Mouse (Mus musculus) hindbrain, embryonic 12.5 days (tissue): ENCODE measurements at regions not wholly inside any gene's neighbourhood (a gene's known extent, or its start where the extent isn't known, plus 50 kb on each side); places are given as distances from the start of the nearest gene placed in this dataset.

Experiments
- ATAC-seq: fragments of 200-750 bp; cut with Nextera tagmentation; 2 replicates; pipeline ENCODE4 v1.8.0; 2017; ENCODE audit warnings: moderate TSS enrichment; ENCODE audit not compliant: low FRiP score
- H3K27ac ChIP-seq: fragments of 300-500 bp; sonication (generic); 2 replicates; pipeline ENCODE4 v1.5.1; 2016; ENCODE audit warnings: mild to moderate bottlenecking
- H3K27me3 ChIP-seq: fragments of 300-500 bp; sonication (generic); 2 replicates; pipeline ENCODE4 v1.6.1; 2016; ENCODE audit warnings: mild to moderate bottlenecking
- H3K36me3 ChIP-seq: fragments of 300-500 bp; sonication (generic); 2 replicates; pipeline ENCODE4 v1.6.1; 2016; ENCODE audit warnings: mild to moderate bottlenecking
- H3K4me1 ChIP-seq: fragments of 300-500 bp; sonication (generic); 2 replicates; pipeline ENCODE4 v1.6.1; 2016
- H3K4me2 ChIP-seq: fragments of 300-500 bp; sonication (generic); replicated peaks from 2 replicates; pipeline ENCODE4 v1.6.1; 2016; ENCODE audit warnings: mild to moderate bottlenecking
- H3K4me3 ChIP-seq: fragments of 300-500 bp; sonication (generic); 2 replicates; pipeline ENCODE4 v1.5.1; 2016; ENCODE audit warnings: mild to moderate bottlenecking
- H3K9ac ChIP-seq: fragments of 300-500 bp; sonication (generic); 2 replicates; pipeline ENCODE4 v1.6.1; 2016; ENCODE audit warnings: mild to moderate bottlenecking, moderate library complexity
- H3K9me3 ChIP-seq: fragments of 300-500 bp; sonication (generic); replicated peaks from 2 replicates; pipeline ENCODE4 v1.6.1; 2016; ENCODE audit warnings: mild to moderate bottlenecking
- WGBS: fragments of 180-500 bp; shearing (Covaris S2); methylation state at CpG from one replicate; pipeline ENCODE4 v1.1.7; 2016; 5-methylcytosine and 5-hydroxymethylcytosine counted together

GRCm38 (mm10) chr10:126070984-126071713, 105.2 kb downstream of the Lrig3 start:
- no peaks in the 10 kb centered on the region for H3K27me3 ChIP-seq
- peak overlapping the region; percentile 37; the same call in 1 of the 2 replicates for H3K27ac ChIP-seq
- peak; percentile 87 for ATAC-seq
- H3K9me3 ChIP-seq = no peaks in the 10 kb centered on the region; the same call in 1 of the 2 replicates
- no peak overlapping the region for H3K9ac ChIP-seq
- no peak overlapping the region for H3K4me3 ChIP-seq
- no peak overlapping the region for H3K4me2 ChIP-seq
- 41% methylated on average over 8 of the region's 8 CpGs for WGBS
- H3K4me1 ChIP-seq = peaks cover 12% of the 10 kb centered on the region
- H3K36me3 ChIP-seq = no peaks in the 10 kb centered on the region

GRCm38 (mm10) chr10:126071714-126072057, 105.7 kb downstream of the Lrig3 start:
- H3K27me3 ChIP-seq = no peaks in the 10 kb centered on the region
- no peak overlapping the region for H3K4me3 ChIP-seq
- no peak overlapping the region for H3K9ac ChIP-seq
- H3K9me3 ChIP-seq = no peaks in the 10 kb centered on the region; the same call in 1 of the 2 replicates
- no peaks in the 10 kb centered on the region for H3K36me3 ChIP-seq
- H3K27ac ChIP-seq = no peak overlapping the region
- 55% methylated on average over 3 of the region's 3 CpGs for WGBS
- H3K4me2 ChIP-seq = no peak overlapping the region
- peaks cover 12% of the 10 kb centered on the region for H3K4me1 ChIP-seq
- peak; percentile 64 for ATAC-seq

- Histone ChIP-seq H3K4me3 (no peak overlapping the region), H3K9ac (no peak overlapping the region), H3K27ac (no peak overlapping the region), H3K27me3 (no peaks in the 10 kb centered on the region), H3K4me1 (no peaks in the 10 kb centered on the region), H3K36me3 (no peaks in the 10 kb centered on the region), H3K4me2 (no peak overlapping the region), H3K9me3 (no peaks in the 10 kb centered on the region)
- no peak for ATAC-seq
- 85% methylated on average over 1 of the region's 1 CpGs for WGBS
Measured at GRCm38 (mm10) chr10:126077313-126077966, 111.5 kb downstream of the Lrig3 start.

- WGBS = 55% methylated on average over 11 of the region's 11 CpGs
- Histone ChIP-seq H3K27me3 (no peaks in the 10 kb centered on the region), H3K36me3 (no peaks in the 10 kb centered on the region), H3K4me3 (no peak overlapping the region), H3K27ac (no peak overlapping the region), H3K9ac (no peak overlapping the region), H3K4me2 (no peak overlapping the region), H3K4me1 (no peaks in the 10 kb centered on the region), H3K9me3 (no peaks in the 10 kb centered on the region)
- no peak for ATAC-seq
Measured at GRCm38 (mm10) chr10:126082576-126082975, 116.6 kb downstream of the Lrig3 start.

GRCm38 (mm10) chr10:126086684-126087083, 120.7 kb downstream of the Lrig3 start:
- no peaks in the 10 kb centered on the region for H3K27me3 ChIP-seq
- no peak for ATAC-seq
- H3K4me3 ChIP-seq = no peak overlapping the region

GRCm38 (mm10) chr10:126094238-126094880, 128.4 kb downstream of the Lrig3 start:
- H3K36me3 ChIP-seq = no peaks in the 10 kb centered on the region
- H3K4me2 ChIP-seq = no peak overlapping the region
- 79% methylated on average over 16 of the region's 16 CpGs for WGBS
- ATAC-seq = no peak
- H3K9ac ChIP-seq = no peak overlapping the region
- H3K27me3 ChIP-seq = no peaks in the 10 kb centered on the region
- H3K4me3 ChIP-seq = no peak overlapping the region
- no peaks in the 10 kb centered on the region; the same call in 1 of the 2 replicates for H3K4me1 ChIP-seq
- no peak overlapping the region for H3K27ac ChIP-seq
- no peaks in the 10 kb centered on the region for H3K9me3 ChIP-seq

More at GRCm38 (mm10) chr10:126086684-126087083, 120.7 kb downstream of the Lrig3 start:
- Histone ChIP-seq H3K9ac (no peak overlapping the region), H3K4me1 (no peaks in the 10 kb centered on the region), H3K4me2 (no peak overlapping the region), H3K9me3 (no peaks in the 10 kb centered on the region), H3K36me3 (no peaks in the 10 kb centered on the region), H3K27ac (no peak overlapping the region)
- WGBS = 81% methylated on average over 5 of the region's 5 CpGs

GRCm38 (mm10) chr10:126097896-126098295, 131.9 kb downstream of the Lrig3 start:
- Histone ChIP-seq H3K9me3 (no peaks in the 10 kb centered on the region), H3K4me3 (no peak overlapping the region), H3K27ac (no peak overlapping the region), H3K36me3 (no peaks in the 10 kb centered on the region), H3K4me1 (no peaks in the 10 kb centered on the region; the same call in 1 of the 2 replicates), H3K9ac (no peak overlapping the region), H3K4me2 (no peak overlapping the region), H3K27me3 (no peaks in the 10 kb centered on the region)
- ATAC-seq = no peak
- 89% methylated on average over 10 of the region's 10 CpGs for WGBS

- no peaks in the 10 kb centered on the region for H3K9me3 ChIP-seq
- H3K36me3 ChIP-seq = no peaks in the 10 kb centered on the region
- no peak overlapping the region for H3K4me2 ChIP-seq
- H3K4me3 ChIP-seq = no peak overlapping the region
- no peak for ATAC-seq
- no peak overlapping the region for H3K27ac ChIP-seq
- 86% methylated on average over 15 of the region's 15 CpGs for WGBS
- no peak overlapping the region for H3K9ac ChIP-seq
- H3K27me3 ChIP-seq = no peaks in the 10 kb centered on the region
- no peaks in the 10 kb centered on the region for H3K4me1 ChIP-seq
Measured at GRCm38 (mm10) chr10:126102876-126103275, 136.9 kb downstream of the Lrig3 start.

- H3K4me2 ChIP-seq = no peak overlapping the region
- 93% methylated on average over 5 of the region's 5 CpGs for WGBS
- no peak overlapping the region for H3K9ac ChIP-seq
- ATAC-seq = no peak
- no peaks in the 10 kb centered on the region for H3K4me1 ChIP-seq
- H3K36me3 ChIP-seq = no peaks in the 10 kb centered on the region
- H3K27me3 ChIP-seq = no peaks in the 10 kb centered on the region
- no peaks in the 10 kb centered on the region for H3K9me3 ChIP-seq
- H3K27ac ChIP-seq = no peak overlapping the region
- no peak overlapping the region for H3K4me3 ChIP-seq
Measured at GRCm38 (mm10) chr10:126113106-126113505, 147.1 kb downstream of the Lrig3 start.

- 69% methylated on average over 7 of the region's 7 CpGs for WGBS
- Histone ChIP-seq H3K4me2 (no peak overlapping the region), H3K36me3 (no peaks in the 10 kb centered on the region), H3K9ac (no peak overlapping the region), H3K27ac (no peak overlapping the region), H3K4me3 (no peak overlapping the region), H3K9me3 (no peaks in the 10 kb centered on the region), H3K4me1 (no peaks in the 10 kb centered on the region), H3K27me3 (no peaks in the 10 kb centered on the region)
- ATAC-seq = no peak
Measured at GRCm38 (mm10) chr10:126115386-126115785, 149.4 kb downstream of the Lrig3 start.

GRCm38 (mm10) chr10:126121626-126122025, 155.7 kb downstream of the Lrig3 start:
- Histone ChIP-seq H3K4me1 (no peaks in the 10 kb centered on the region), H3K9ac (no peak overlapping the region), H3K36me3 (no peaks in the 10 kb centered on the region), H3K4me3 (no peak overlapping the region), H3K9me3 (no peaks in the 10 kb centered on the region), H3K4me2 (no peak overlapping the region), H3K27ac (no peak overlapping the region), H3K27me3 (no peaks in the 10 kb centered on the region)
- 87% methylated on average over 10 of the region's 10 CpGs for WGBS
- ATAC-seq = no peak

- H3K27me3 ChIP-seq = no peaks in the 10 kb centered on the region
- no peak overlapping the region for H3K4me3 ChIP-seq
- no peaks in the 10 kb centered on the region for H3K9me3 ChIP-seq
- H3K9ac ChIP-seq = no peak overlapping the region
- 80% methylated on average over 5 of the region's 5 CpGs for WGBS
- H3K4me1 ChIP-seq = no peaks in the 10 kb centered on the region
- ATAC-seq = no peak
- H3K4me2 ChIP-seq = no peak overlapping the region
- no peaks in the 10 kb centered on the region for H3K36me3 ChIP-seq
- H3K27ac ChIP-seq = no peak overlapping the region
Measured at GRCm38 (mm10) chr10:126122504-126122903, 156.5 kb downstream of the Lrig3 start.
